Mouse (Mus musculus): ENCODE data around the gene Sap25.
"Not testable (repeated sequence)": the region's sequence is repeated elsewhere in the genome, so short reads cannot be mapped to it uniquely, and the experiment has no call there.

Sap25 gene

DNA sequence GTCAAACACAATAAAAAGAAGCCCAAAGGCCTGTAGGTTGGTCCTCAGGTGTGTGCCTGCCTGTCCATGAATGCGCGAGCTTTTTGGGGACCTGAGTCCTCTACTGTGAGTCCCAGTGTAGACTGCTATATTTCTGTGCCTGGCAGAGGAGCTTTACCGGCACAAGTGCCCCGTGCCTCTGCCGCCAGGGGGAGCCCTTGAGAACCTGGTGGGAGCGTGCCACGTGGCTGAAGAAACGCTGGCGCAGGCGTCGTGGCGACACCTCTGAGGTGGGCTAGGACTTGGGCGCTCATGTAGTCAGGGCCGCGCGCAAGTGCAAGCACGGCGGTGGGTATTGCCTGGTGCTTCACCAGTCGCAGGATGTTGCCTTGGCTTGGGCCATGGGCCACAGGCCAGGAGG, at the start of gene Sap25:
Sap25 (plus strand) TSS at position 281 of the 400 bp plus-strand sequence.
- in situ Hi-C loops (cut with MboI; ENCODE audit: low pct_unique_long_range_greater_than_20kb in 1 of 2, low sequenced_read_pairs in 2 of 2, unreplicated experiment in 1 of 2): no loop called here

GRCm38 (mm10) chr5:137595921-137596320, 45.2 kb upstream of the Sap25 start:
- in situ Hi-C loops (cut with MboI; ENCODE audit: low pct_unique_long_range_greater_than_20kb in 1 of 2, low sequenced_read_pairs in 2 of 2, unreplicated experiment in 1 of 2): no loop called here

- in situ Hi-C loops (cut with MboI; ENCODE audit: low pct_unique_long_range_greater_than_20kb in 1 of 2, low sequenced_read_pairs in 2 of 2, unreplicated experiment in 1 of 2): no loop called here
These were observed 44.4 kb upstream of the Sap25 start for GRCm38 (mm10) chr5:137596601-137597261.

- in situ Hi-C loops (cut with MboI; ENCODE audit: low pct_unique_long_range_greater_than_20kb in 1 of 2, low sequenced_read_pairs in 2 of 2, unreplicated experiment in 1 of 2): no loop called here
These were observed 43.5 kb upstream of the Sap25 start for GRCm38 (mm10) chr5:137597625-137598024.

DNA sequence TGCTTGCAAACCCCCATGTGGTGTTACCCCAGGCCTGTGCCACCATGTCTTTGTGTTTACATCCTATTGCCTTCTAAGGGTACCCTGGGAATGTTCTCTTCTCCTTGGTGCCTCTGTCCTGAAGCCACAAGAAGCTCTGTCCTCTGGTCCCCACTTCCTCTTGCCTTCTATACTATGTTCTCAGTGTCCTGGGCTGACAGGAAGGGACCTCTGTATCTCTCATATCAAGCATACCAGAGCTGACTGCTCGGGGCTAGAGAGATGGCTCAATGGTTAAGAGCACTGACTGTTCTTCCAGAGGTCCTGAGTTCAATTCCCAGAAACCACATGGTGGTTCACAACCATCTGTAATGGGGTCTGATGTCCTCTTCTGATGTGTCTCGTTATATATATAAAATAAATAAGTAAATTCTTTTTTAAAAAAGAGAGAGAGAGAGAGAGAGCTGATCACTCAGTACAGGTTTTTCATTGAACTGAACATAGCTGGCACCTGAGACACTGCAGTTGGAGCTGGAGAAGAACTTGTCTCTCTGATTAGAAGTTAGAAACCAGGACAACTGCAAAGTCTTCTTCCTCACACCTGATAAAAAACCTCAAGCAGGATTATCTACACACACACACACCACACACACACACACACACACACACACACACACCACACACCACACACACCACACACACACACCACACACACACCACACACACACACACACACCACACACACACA, 42.9 kb upstream of the Sap25 start:
- in situ Hi-C loops (cut with MboI; ENCODE audit: low pct_unique_long_range_greater_than_20kb in 1 of 2, low sequenced_read_pairs in 2 of 2, unreplicated experiment in 1 of 2): no loop called here

- in situ Hi-C loops (cut with MboI; ENCODE audit: low pct_unique_long_range_greater_than_20kb in 1 of 2, low sequenced_read_pairs in 2 of 2, unreplicated experiment in 1 of 2): no loop called here
These were observed 41.5 kb upstream of the Sap25 start for GRCm38 (mm10) chr5:137599600-137599999.

- in situ Hi-C loops (cut with MboI; ENCODE audit: low pct_unique_long_range_greater_than_20kb in 1 of 2, low sequenced_read_pairs in 2 of 2, unreplicated experiment in 1 of 2): no loop called here
These were observed 40.9 kb upstream of the Sap25 start for GRCm38 (mm10) chr5:137600281-137600618.

DNA sequence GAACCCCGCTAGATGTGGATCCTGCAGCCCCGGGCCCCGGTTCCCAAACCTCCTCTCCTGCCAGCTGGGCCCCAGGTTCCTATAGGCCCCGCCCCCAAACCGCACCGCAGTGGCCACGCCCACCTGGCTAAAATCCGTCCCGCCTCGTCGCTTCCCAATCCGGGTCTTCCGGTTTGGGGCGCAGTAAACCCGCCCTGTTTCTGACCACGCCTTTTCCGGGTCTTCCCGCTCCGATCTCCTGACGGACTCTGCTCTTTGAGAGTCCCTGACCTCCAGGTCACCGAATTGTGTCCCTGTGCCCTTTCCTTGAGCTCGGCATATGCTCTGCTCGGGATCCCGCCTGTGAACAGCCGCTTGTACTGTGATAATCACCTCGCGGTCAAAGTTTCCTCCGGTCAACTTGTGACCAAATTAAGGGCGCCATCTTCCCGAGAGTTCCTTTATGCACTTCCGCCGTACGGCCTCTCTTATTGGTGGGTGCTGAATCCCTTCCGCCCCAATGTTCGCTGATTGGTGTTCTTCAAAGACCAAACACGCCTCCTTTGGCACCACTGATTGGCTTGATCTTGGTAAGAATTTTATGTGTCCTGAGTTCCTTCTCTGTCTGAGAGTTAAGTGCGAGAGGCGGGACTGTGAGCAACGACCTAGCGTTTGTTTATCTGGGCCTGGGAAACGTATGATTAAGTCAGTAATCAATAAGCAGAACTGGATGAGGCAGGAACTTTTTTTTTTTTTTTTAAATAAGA, 40.3 kb upstream of the Sap25 start, which contains the start of gene Mospd3:
Mospd3 (minus strand) TSS at position 440 of the 746 bp plus-strand sequence.
- in situ Hi-C loops (cut with MboI; ENCODE audit: low pct_unique_long_range_greater_than_20kb in 1 of 2, low sequenced_read_pairs in 2 of 2, unreplicated experiment in 1 of 2): no loop called here

- in situ Hi-C loops (cut with MboI; ENCODE audit: low pct_unique_long_range_greater_than_20kb in 1 of 2, low sequenced_read_pairs in 2 of 2, unreplicated experiment in 1 of 2): no loop called here
These were observed 39.8 kb upstream of the Sap25 start for GRCm38 (mm10) chr5:137601365-137601729.

GRCm38 (mm10) chr5:137607860-137608653, 33.1 kb upstream of the Sap25 start:
- in situ Hi-C loops (cut with MboI; ENCODE audit: low pct_unique_long_range_greater_than_20kb in 1 of 2, low sequenced_read_pairs in 2 of 2, unreplicated experiment in 1 of 2): no loop called here

DNA sequence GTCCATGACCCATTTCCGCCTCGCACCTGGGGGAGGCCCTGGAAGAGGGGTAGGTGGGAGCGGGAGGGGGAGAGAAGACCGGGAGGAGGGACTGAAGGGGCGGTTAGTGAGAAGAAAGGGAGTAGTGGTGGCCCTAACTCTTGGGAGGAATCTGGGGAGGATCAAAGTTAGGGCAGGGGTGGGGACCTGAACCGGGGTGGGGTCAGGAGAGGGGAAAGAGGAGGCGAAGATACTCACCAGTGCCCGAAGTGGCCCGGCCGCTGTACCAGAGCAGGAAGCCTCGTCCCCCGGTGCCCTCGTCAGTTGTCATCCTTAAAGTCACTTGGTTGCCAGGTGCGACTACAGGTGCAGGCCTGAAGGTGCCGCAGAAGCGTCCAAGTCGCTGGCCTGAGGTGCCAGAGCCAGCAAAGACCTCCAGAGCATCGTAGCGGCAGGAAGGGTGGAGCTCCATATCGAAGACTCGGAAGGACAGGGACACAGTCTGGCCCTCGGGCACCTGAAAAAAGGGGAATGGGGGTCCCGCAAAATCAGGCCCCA, 32.4 kb upstream of the Sap25 start:
- in situ Hi-C loops (cut with MboI; ENCODE audit: low pct_unique_long_range_greater_than_20kb in 1 of 2, low sequenced_read_pairs in 2 of 2, unreplicated experiment in 1 of 2): no loop called here

DNA sequence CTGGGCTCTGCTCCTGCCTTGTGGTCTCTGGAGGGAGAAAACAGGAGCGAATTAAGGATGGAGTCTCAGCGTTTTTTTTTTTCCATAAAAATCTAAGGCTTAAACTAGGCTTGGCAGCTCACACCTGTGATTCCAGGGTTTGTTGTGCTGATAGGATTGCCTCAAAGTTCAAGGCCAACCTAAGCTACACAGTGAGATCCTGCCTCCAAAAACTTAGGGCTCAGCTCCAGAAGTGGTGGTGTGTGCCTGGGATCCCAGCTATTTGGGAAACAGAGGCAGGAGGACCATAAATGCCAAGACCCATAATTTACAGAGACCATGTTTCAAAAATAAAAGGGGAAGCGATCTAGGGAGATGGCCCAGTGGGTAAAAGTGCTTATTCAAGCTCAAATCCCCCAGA, 31.8 kb upstream of the Sap25 start:
- in situ Hi-C loops (cut with MboI; ENCODE audit: low pct_unique_long_range_greater_than_20kb in 1 of 2, low sequenced_read_pairs in 2 of 2, unreplicated experiment in 1 of 2): no loop called here

GRCm38 (mm10) chr5:137610056-137610455, 31.1 kb upstream of the Sap25 start:
- in situ Hi-C loops (cut with MboI; ENCODE audit: low pct_unique_long_range_greater_than_20kb in 1 of 2, low sequenced_read_pairs in 2 of 2, unreplicated experiment in 1 of 2): no loop called here

DNA sequence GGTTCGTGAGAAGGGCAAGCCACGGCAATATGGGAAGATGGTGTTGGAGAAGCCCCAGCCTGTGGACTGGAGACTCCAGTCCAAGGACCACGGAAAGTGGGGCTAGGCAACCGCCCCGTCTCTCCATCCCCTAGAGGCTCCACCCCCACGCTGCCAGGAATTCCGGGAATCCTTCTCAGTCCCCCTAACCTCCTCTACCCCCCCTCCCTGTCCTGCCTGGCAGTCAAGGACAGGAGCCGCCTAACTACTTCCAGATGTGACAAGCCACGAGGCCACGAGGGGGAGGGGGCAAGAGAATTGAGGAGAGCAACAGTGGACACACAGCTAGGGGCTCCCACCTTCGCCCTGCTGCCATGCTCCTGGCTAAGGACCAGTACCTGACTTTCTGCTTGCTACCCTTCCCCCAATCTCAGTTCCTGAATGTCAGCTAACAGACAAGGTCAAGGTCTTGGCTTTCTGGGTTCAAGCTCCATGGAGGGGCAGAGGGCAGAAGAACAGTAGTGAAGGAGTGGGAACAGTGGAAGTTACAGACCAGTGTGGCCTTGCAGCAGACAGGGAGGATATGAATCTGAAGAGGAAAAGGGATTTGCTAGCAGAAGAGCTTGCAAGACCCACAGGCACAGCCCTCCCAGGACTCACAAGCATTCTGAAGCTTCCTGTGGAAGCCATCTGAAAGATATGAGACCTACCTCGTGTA, 30.4 kb upstream of the Sap25 start:
- in situ Hi-C loops (cut with MboI; ENCODE audit: low pct_unique_long_range_greater_than_20kb in 1 of 2, low sequenced_read_pairs in 2 of 2, unreplicated experiment in 1 of 2): no loop called here

- in situ Hi-C loops (cut with MboI; ENCODE audit: low pct_unique_long_range_greater_than_20kb in 1 of 2, low sequenced_read_pairs in 2 of 2, unreplicated experiment in 1 of 2): no loop called here
These were observed 29.9 kb upstream of the Sap25 start for GRCm38 (mm10) chr5:137611245-137611602.

DNA sequence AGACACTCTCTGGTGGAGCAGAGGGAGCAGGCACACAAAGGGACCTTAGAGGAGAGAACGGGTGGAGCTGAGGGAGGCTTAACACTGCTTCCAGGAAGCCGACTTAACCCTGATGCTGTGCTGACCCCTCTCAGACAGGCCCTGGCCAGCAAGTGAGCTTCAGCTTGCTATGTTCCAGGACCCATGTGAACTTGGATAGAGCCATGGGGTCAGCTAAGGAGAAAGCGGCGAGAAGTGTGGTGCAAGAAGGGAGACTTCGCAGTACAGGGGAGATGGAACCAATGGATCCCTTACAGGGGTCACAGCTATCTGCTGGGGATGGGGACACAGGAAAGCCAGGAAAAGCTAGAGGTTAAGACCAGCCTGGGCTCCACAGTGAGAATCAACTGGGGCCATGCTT, 28.1 kb upstream of the Sap25 start:
- in situ Hi-C loops (cut with MboI; ENCODE audit: low pct_unique_long_range_greater_than_20kb in 1 of 2, low sequenced_read_pairs in 2 of 2, unreplicated experiment in 1 of 2): no loop called here

DNA sequence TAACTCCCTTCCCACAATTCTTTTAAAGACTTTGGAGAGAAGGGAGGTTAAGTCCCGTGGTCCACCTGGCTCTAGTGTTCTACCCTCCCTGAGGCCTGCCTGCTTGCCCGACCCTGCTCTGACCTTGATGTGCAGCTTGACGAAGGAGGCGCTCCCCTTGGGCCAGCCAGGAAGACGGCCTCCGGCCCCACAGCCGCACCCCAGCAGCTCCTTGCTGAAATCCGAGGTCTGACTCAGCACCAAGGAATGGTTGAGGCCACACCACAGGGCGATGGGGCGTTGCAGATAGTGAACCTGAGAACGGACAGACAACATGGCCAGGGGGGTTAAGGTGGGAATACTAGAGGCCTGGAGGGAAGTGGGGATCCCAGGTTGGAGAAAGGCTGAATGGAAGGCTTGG, 27.6 kb upstream of the Sap25 start, which contains the start of gene Pcolce:
Pcolce (minus strand) TSS at position 235 of the 400 bp plus-strand sequence.
- in situ Hi-C loops (cut with MboI; ENCODE audit: low pct_unique_long_range_greater_than_20kb in 1 of 2, low sequenced_read_pairs in 2 of 2, unreplicated experiment in 1 of 2): no loop called here

- in situ Hi-C loops (cut with MboI; ENCODE audit: low pct_unique_long_range_greater_than_20kb in 1 of 2, low sequenced_read_pairs in 2 of 2, unreplicated experiment in 1 of 2): not testable (repeated sequence)
These were observed 26.2 kb upstream of the Sap25 start for GRCm38 (mm10) chr5:137614921-137615320.
